Mouse (Mus musculus): ENCODE results near the gene Olfr749. TPM values are rescaled to one million over a fixed set of nuclear protein-coding genes. Genes with fewer than 3 reads are reported as not detected.
"Not testable (repeated sequence)": the region's sequence is repeated elsewhere in the genome, so short reads cannot be mapped to it uniquely, and the experiment has no call there.

Gene Olfr749
- polyA plus RNA-seq, 1 experiment from 2014 or later, result not detected

GRCm38 (mm10) chr14:50719875-50720274 lies 25.0 kb downstream of the Olfr749 start:
- not testable (repeated sequence) for H3K27ac ChIP-seq; H3K36me3 ChIP-seq; ATAC-seq (replicated peaks; ENCODE audit: insufficient number of reproducible peaks, insufficient read depth, low FRiP score, low read depth); H3K4me3 ChIP-seq; H3K4me1 ChIP-seq (replicated peaks); H3K27me3 ChIP-seq; H3K9me3 ChIP-seq (replicated peaks); H3K9ac ChIP-seq; H3K4me2 ChIP-seq
- WGBS, result 90% methylated on average over 15 of the region's 15 CpGs

DNA sequence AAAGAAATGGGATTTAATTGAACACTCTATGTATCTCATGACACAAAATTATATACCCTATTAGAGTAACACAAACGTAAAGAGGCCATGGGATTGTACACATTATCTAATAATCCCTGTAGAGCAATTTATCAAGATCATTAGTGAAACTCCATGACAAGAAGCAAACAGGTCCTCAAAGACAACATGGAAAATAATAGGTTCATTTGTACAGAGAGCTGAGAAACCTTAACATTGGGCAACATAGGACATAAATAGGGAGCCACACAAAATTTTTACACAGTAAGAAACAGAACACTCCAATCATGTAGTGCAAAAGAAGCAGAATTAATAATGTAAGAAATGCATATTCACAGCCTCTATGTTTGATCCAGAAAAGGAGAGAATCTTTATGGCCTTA lies 37.8 kb downstream of the Olfr749 start, which contains the start of gene Olfr748:
Gene Olfr748 (plus strand): TSS at position 301 of the 400 bp plus-strand sequence.
- no peak within 1 kb of the TSS for H3K27ac ChIP-seq
- H3K4me1 ChIP-seq (replicated peaks), result no peaks in the 10 kb centered on the region
- no peaks in the 10 kb centered on the region for H3K27me3 ChIP-seq
- no peak for ATAC-seq (replicated peaks; ENCODE audit: insufficient number of reproducible peaks, insufficient read depth, low FRiP score, low read depth)
- no peak within 1 kb of the TSS for H3K4me2 ChIP-seq
- H3K4me3 ChIP-seq, result no peak within 1 kb of the TSS
- WGBS, result 37% methylated on average over 1 of the region's 1 CpGs
- H3K36me3 ChIP-seq, result no peaks in the 10 kb centered on the region
- H3K9ac ChIP-seq, result no peak within 1 kb of the TSS
- H3K9me3 ChIP-seq (replicated peaks), result no peaks in the 10 kb centered on the region

GRCm38 (mm10) chr14:50693106-50693505 lies 51.8 kb downstream of the Olfr749 start, which contains the start of gene Olfr747:
Olfr747 (minus strand) TSS chr14:50693206.
- Histone ChIP-seq H3K4me3 (no peak within 1 kb of the TSS), H3K36me3 (no peaks in the 10 kb centered on the region), H3K9ac (no peak within 1 kb of the TSS), H3K4me1 (replicated peaks) (no peaks in the 10 kb centered on the region), H3K27ac (no peak within 1 kb of the TSS), H3K9me3 (replicated peaks) (no peaks in the 10 kb centered on the region), H3K4me2 (no peak within 1 kb of the TSS), H3K27me3 (no peaks in the 10 kb centered on the region)
- WGBS, result 80% methylated on average over 3 of the region's 3 CpGs
- ATAC-seq (replicated peaks; ENCODE audit: insufficient number of reproducible peaks, insufficient read depth, low FRiP score, low read depth), result no peak

Other genes with a start within 250 kb of the Olfr749 start
- not detected in 2 replicates for gene Olfr742, start 241.5 kb downstream of the Olfr749 start, polyA plus RNA-seq (2015; fragmentation: Nextera tagmentation; extraction: Ambion mirVana)
- gene Olfr743, start 223.3 kb downstream of the Olfr749 start, polyA plus RNA-seq (2015; fragmentation: Nextera tagmentation; extraction: Ambion mirVana), result not detected in 2 replicates
- not detected in 2 replicates for gene Olfr744, start 130.2 kb downstream of the Olfr749 start, polyA plus RNA-seq (2015; fragmentation: Nextera tagmentation; extraction: Ambion mirVana)
- not detected in 2 replicates for gene Olfr745, start 105.7 kb downstream of the Olfr749 start, polyA plus RNA-seq (2015; fragmentation: Nextera tagmentation; extraction: Ambion mirVana)
- gene Olfr746, start 98.0 kb downstream of the Olfr749 start, polyA plus RNA-seq (2015; fragmentation: Nextera tagmentation; extraction: Ambion mirVana), result not detected in 2 replicates
- not detected in 2 replicates for gene Olfr747, start 51.9 kb downstream of the Olfr749 start, polyA plus RNA-seq (2015; fragmentation: Nextera tagmentation; extraction: Ambion mirVana)
- gene Olfr748, start 37.7 kb downstream of the Olfr749 start, polyA plus RNA-seq (2015; fragmentation: Nextera tagmentation; extraction: Ambion mirVana), result not detected in 2 replicates
- gene Ttc5, start 40.4 kb upstream of the Olfr749 start, polyA plus RNA-seq (2015; fragmentation: Nextera tagmentation; extraction: Ambion mirVana), result 42.5 and 49.2 TPM in 2 replicates
- gene Ccnb1ip1, start 62.6 kb upstream of the Olfr749 start, polyA plus RNA-seq (2015; fragmentation: Nextera tagmentation; extraction: Ambion mirVana), result not detected in 2 replicates
- 36.5 and 37.5 TPM in 2 replicates for gene Parp2, start 62.7 kb upstream of the Olfr749 start, polyA plus RNA-seq (2015; fragmentation: Nextera tagmentation; extraction: Ambion mirVana)
- 4.8 and 6.7 TPM in 2 replicates for gene Tep1, start 125.5 kb upstream of the Olfr749 start, polyA plus RNA-seq (2015; fragmentation: Nextera tagmentation; extraction: Ambion mirVana)
- 0.08 and 0.18 TPM in 2 replicates for gene Klhl33, start 152.4 kb upstream of the Olfr749 start, polyA plus RNA-seq (2015; fragmentation: Nextera tagmentation; extraction: Ambion mirVana)
- 117 and 133 TPM in 2 replicates for gene Osgep, start 179.8 kb upstream of the Olfr749 start, polyA plus RNA-seq (2015; fragmentation: Nextera tagmentation; extraction: Ambion mirVana)
- gene Apex1, start 179.9 kb upstream of the Olfr749 start, polyA plus RNA-seq (2015; fragmentation: Nextera tagmentation; extraction: Ambion mirVana), result 107 and 120 TPM in 2 replicates
- gene Pip4p1, start 185.8 kb upstream of the Olfr749 start, polyA plus RNA-seq (2015; fragmentation: Nextera tagmentation; extraction: Ambion mirVana), result 29.8 and 39.6 TPM in 2 replicates
- 29.6 and 37.3 TPM in 2 replicates for gene Pnp, start 186.0 kb upstream of the Olfr749 start, polyA plus RNA-seq (2015; fragmentation: Nextera tagmentation; extraction: Ambion mirVana)
- not detected in 2 replicates for gene Gm49342, start 199.4 kb upstream of the Olfr749 start, polyA plus RNA-seq (2015; fragmentation: Nextera tagmentation; extraction: Ambion mirVana)
- gene Pnp2, start 210.9 kb upstream of the Olfr749 start, polyA plus RNA-seq (2015; fragmentation: Nextera tagmentation; extraction: Ambion mirVana), result 0.18 and 0.41 TPM in 2 replicates